Mouse (Mus musculus): ENCODE results near the gene Immp2l. TPM values are rescaled to one million over a fixed set of nuclear protein-coding genes. Genes with fewer than 3 reads are reported as not detected.

Gene Immp2l
- polyA plus RNA-seq, 1 experiment from 2014 or later = 13.7 TPM

GRCm38 (mm10) chr12:41112137-41112536, 88.2 kb downstream of the Immp2l start:
- Histone ChIP-seq H3K9me3 (no peaks in the 10 kb centered on the region), H3K4me1 (no peaks in the 10 kb centered on the region), H3K36me3 (no peaks in the 10 kb centered on the region), H3K9ac (no peak overlapping the region), H3K27ac (no peak overlapping the region), H3K4me2 (no peak overlapping the region), H3K4me3 (no peak overlapping the region), H3K27me3 (no peaks in the 10 kb centered on the region)
- 65% methylated on average over 6 of the region's 6 CpGs for WGBS
- ATAC-seq (ENCODE audit: insufficient number of reproducible peaks, low FRiP score, low TSS enrichment, low read depth) = no peak

GRCm38 (mm10) chr12:41118358-41118757, 94.5 kb downstream of the Immp2l start:
- Histone ChIP-seq H3K9me3 (no peaks in the 10 kb centered on the region), H3K4me2 (no peak overlapping the region), H3K27me3 (no peaks in the 10 kb centered on the region), H3K27ac (no peak overlapping the region), H3K4me1 (no peaks in the 10 kb centered on the region), H3K9ac (no peak overlapping the region), H3K36me3 (no peaks in the 10 kb centered on the region), H3K4me3 (no peak overlapping the region)
- no peak for ATAC-seq (ENCODE audit: insufficient number of reproducible peaks, low FRiP score, low TSS enrichment, low read depth)

- Histone ChIP-seq H3K4me2 (no peak overlapping the region), H3K27me3 (no peaks in the 10 kb centered on the region), H3K9me3 (no peaks in the 10 kb centered on the region), H3K36me3 (no peaks in the 10 kb centered on the region), H3K4me3 (no peak overlapping the region), H3K27ac (no peak overlapping the region), H3K4me1 (no peaks in the 10 kb centered on the region), H3K9ac (no peak overlapping the region)
- ATAC-seq (ENCODE audit: insufficient number of reproducible peaks, low FRiP score, low TSS enrichment, low read depth) = no peak
- WGBS = 63% methylated on average over 6 of the region's 6 CpGs
These were observed 95.8 kb downstream of the Immp2l start for GRCm38 (mm10) chr12:41119657-41120056.

- WGBS = 86% methylated on average over 2 of the region's 2 CpGs
These were observed 99.3 kb downstream of the Immp2l start for GRCm38 (mm10) chr12:41123207-41123606.

GRCm38 (mm10) chr12:41134885-41135284, 111.0 kb downstream of the Immp2l start:
- WGBS = 43% methylated on average over 3 of the region's 3 CpGs
- Histone ChIP-seq H3K9me3 (no peaks in the 10 kb centered on the region), H3K4me2 (no peak overlapping the region), H3K4me3 (no peak overlapping the region), H3K4me1 (no peaks in the 10 kb centered on the region), H3K27ac (no peak overlapping the region), H3K36me3 (no peaks in the 10 kb centered on the region), H3K27me3 (no peaks in the 10 kb centered on the region), H3K9ac (no peak overlapping the region)
- ATAC-seq (ENCODE audit: insufficient number of reproducible peaks, low FRiP score, low TSS enrichment, low read depth) = no peak

More at GRCm38 (mm10) chr12:41123207-41123606, 99.3 kb downstream of the Immp2l start:
- Histone ChIP-seq H3K27me3 (no peaks in the 10 kb centered on the region), H3K27ac (no peak overlapping the region), H3K9me3 (no peaks in the 10 kb centered on the region), H3K36me3 (no peaks in the 10 kb centered on the region), H3K4me1 (no peaks in the 10 kb centered on the region), H3K4me3 (no peak overlapping the region), H3K4me2 (no peak overlapping the region), H3K9ac (no peak overlapping the region)
- ATAC-seq (ENCODE audit: insufficient number of reproducible peaks, low FRiP score, low TSS enrichment, low read depth) = no peak

- ATAC-seq (ENCODE audit: insufficient number of reproducible peaks, low FRiP score, low TSS enrichment, low read depth) = no peak
- Histone ChIP-seq H3K36me3 (no peaks in the 10 kb centered on the region), H3K27ac (no peak overlapping the region), H3K9me3 (no peaks in the 10 kb centered on the region), H3K4me2 (no peak overlapping the region), H3K27me3 (no peaks in the 10 kb centered on the region), H3K9ac (no peak overlapping the region), H3K4me3 (no peak overlapping the region), H3K4me1 (no peaks in the 10 kb centered on the region)
- 72% methylated on average over 4 of the region's 4 CpGs for WGBS
These were observed 135.7 kb downstream of the Immp2l start for GRCm38 (mm10) chr12:41159543-41159942.

- Histone ChIP-seq H3K9me3 (no peaks in the 10 kb centered on the region), H3K27ac (no peak overlapping the region), H3K27me3 (no peaks in the 10 kb centered on the region), H3K4me3 (no peak overlapping the region), H3K4me2 (no peak overlapping the region), H3K36me3 (no peaks in the 10 kb centered on the region), H3K4me1 (no peaks in the 10 kb centered on the region), H3K9ac (no peak overlapping the region)
- WGBS = 66% methylated on average over 4 of the region's 4 CpGs
- ATAC-seq (ENCODE audit: insufficient number of reproducible peaks, low FRiP score, low TSS enrichment, low read depth) = no peak
These were observed 143.9 kb downstream of the Immp2l start for GRCm38 (mm10) chr12:41167802-41168201.

GRCm38 (mm10) chr12:41170051-41170450, 146.2 kb downstream of the Immp2l start:
- no peak for ATAC-seq (ENCODE audit: insufficient number of reproducible peaks, low FRiP score, low TSS enrichment, low read depth)
- 81% methylated on average over 1 of the region's 1 CpGs for WGBS
- H3K9me3 ChIP-seq = no peaks in the 10 kb centered on the region

GRCm38 (mm10) chr12:41182856-41183255, 159.0 kb downstream of the Immp2l start:
- H3K9ac ChIP-seq = no peak overlapping the region
- no peaks in the 10 kb centered on the region for H3K27me3 ChIP-seq
- H3K4me2 ChIP-seq = no peak overlapping the region
- no peaks in the 10 kb centered on the region for H3K36me3 ChIP-seq
- ATAC-seq (ENCODE audit: insufficient number of reproducible peaks, low FRiP score, low TSS enrichment, low read depth) = no peak
- no peaks in the 10 kb centered on the region for H3K4me1 ChIP-seq
- no peaks in the 10 kb centered on the region for H3K9me3 ChIP-seq
- no peak overlapping the region for H3K4me3 ChIP-seq
- no peak overlapping the region for H3K27ac ChIP-seq

More at GRCm38 (mm10) chr12:41170051-41170450, 146.2 kb downstream of the Immp2l start:
- H3K27me3 ChIP-seq = no peaks in the 10 kb centered on the region
- no peak overlapping the region for H3K27ac ChIP-seq
- no peak overlapping the region for H3K4me2 ChIP-seq
- no peaks in the 10 kb centered on the region for H3K4me1 ChIP-seq
- no peak overlapping the region for H3K4me3 ChIP-seq
- H3K9ac ChIP-seq = no peak overlapping the region
- no peaks in the 10 kb centered on the region for H3K36me3 ChIP-seq

GRCm38 (mm10) chr12:41185060-41185459, 161.2 kb downstream of the Immp2l start:
- no peaks in the 10 kb centered on the region for H3K27me3 ChIP-seq
- no peak for ATAC-seq (ENCODE audit: insufficient number of reproducible peaks, low FRiP score, low TSS enrichment, low read depth)
- no peaks in the 10 kb centered on the region for H3K4me1 ChIP-seq
- H3K9ac ChIP-seq = no peak overlapping the region
- 73% methylated on average over 4 of the region's 4 CpGs for WGBS
- no peak overlapping the region for H3K4me2 ChIP-seq
- no peak overlapping the region for H3K4me3 ChIP-seq
- no peak overlapping the region for H3K27ac ChIP-seq
- H3K9me3 ChIP-seq = no peaks in the 10 kb centered on the region
- H3K36me3 ChIP-seq = no peaks in the 10 kb centered on the region

- Histone ChIP-seq H3K4me2 (no peak overlapping the region), H3K9ac (no peak overlapping the region), H3K4me1 (no peaks in the 10 kb centered on the region), H3K27me3 (no peaks in the 10 kb centered on the region), H3K9me3 (no peaks in the 10 kb centered on the region), H3K36me3 (no peaks in the 10 kb centered on the region), H3K4me3 (no peak overlapping the region), H3K27ac (no peak overlapping the region)
- ATAC-seq (ENCODE audit: insufficient number of reproducible peaks, low FRiP score, low TSS enrichment, low read depth) = no peak
- WGBS = 91% methylated on average over 6 of the region's 6 CpGs
These were observed 161.6 kb downstream of the Immp2l start for GRCm38 (mm10) chr12:41185509-41185908.

- Histone ChIP-seq H3K9ac (no peak overlapping the region), H3K9me3 (no peaks in the 10 kb centered on the region)
These were observed 168.9 kb downstream of the Immp2l start for GRCm38 (mm10) chr12:41192829-41193228.

GRCm38 (mm10) chr12:41196374-41196773, 172.5 kb downstream of the Immp2l start:
- no peak overlapping the region for H3K9ac ChIP-seq
- no peak overlapping the region for H3K27ac ChIP-seq
- H3K27me3 ChIP-seq = no peaks in the 10 kb centered on the region
- H3K9me3 ChIP-seq = no peaks in the 10 kb centered on the region
- no peak for ATAC-seq (ENCODE audit: insufficient number of reproducible peaks, low FRiP score, low TSS enrichment, low read depth)
- H3K4me1 ChIP-seq = no peaks in the 10 kb centered on the region
- H3K4me3 ChIP-seq = no peak overlapping the region
- no peak overlapping the region for H3K4me2 ChIP-seq
- 86% methylated on average over 2 of the region's 2 CpGs for WGBS
- no peaks in the 10 kb centered on the region for H3K36me3 ChIP-seq

More at GRCm38 (mm10) chr12:41192829-41193228, 168.9 kb downstream of the Immp2l start:
- H3K4me1 ChIP-seq = no peaks in the 10 kb centered on the region
- no peak overlapping the region for H3K4me3 ChIP-seq
- 85% methylated on average over 3 of the region's 3 CpGs for WGBS
- ATAC-seq (ENCODE audit: insufficient number of reproducible peaks, low FRiP score, low TSS enrichment, low read depth) = no peak
- H3K27ac ChIP-seq = no peak overlapping the region
- no peaks in the 10 kb centered on the region for H3K27me3 ChIP-seq
- no peak overlapping the region for H3K4me2 ChIP-seq
- H3K36me3 ChIP-seq = no peaks in the 10 kb centered on the region
